Mouse (Mus musculus): ENCODE data around the gene Tanc2.

- TF ChIP-seq EP300 (optimal IDR thresholded peaks at IDR 0.05) = no peak
- TF ChIP-seq CTCF (IDR thresholded peaks at IDR 0.05; ENCODE audit: low read depth) = peak; percentile 64
Observed at GRCm38 (mm10) chr11:105858063-105858462, 268.3 kb downstream of the Tanc2 start.

Measured in stomach, postnatal 0 days (tissue).